Mouse (Mus musculus): ENCODE measurements at regions not wholly inside any gene's neighbourhood (a gene's known extent, or its start where the extent isn't known, plus 50 kb on each side); places are given as distances from the start of the nearest gene placed in this dataset.

- TF ChIP-seq KAT2A (IDR thresholded peaks at IDR 0.05; ENCODE audit: insufficient replicate concordance, low read length) (no peak), E2F4 (IDR thresholded peaks at IDR 0.05; ENCODE audit: insufficient replicate concordance, low read depth, low read length) (no peak), EP300 (IDR thresholded peaks at IDR 0.05; ENCODE audit: low read length) (no peak)
Measured at GRCm38 (mm10) chr4:153316964-153317724, 165.5 kb downstream of the Ajap1 start.
